Mouse (Mus musculus) gastrocnemius, adult 8-10 months (tissue): ENCODE results near the gene Map2k6. TPM values are rescaled to one million over a fixed set of nuclear protein-coding genes. Genes with fewer than 3 reads are reported as not detected.

ENCODE experiments used
- DNase-seq, 2 experiments: peaks; one replicate each; pipeline ENCODE4 v3.0.0; 2022; ENCODE audit warnings: low spot score in 2 of 2
- total RNA-seq, 4 experiments: library from RNA; stranded (reverse); gene quantifications; 2 replicates each; pipeline ENCODE4 v1.2.4; 2022

Gene Map2k6
- total RNA-seq, 4 experiments from 2014 or later = 37.4 to 48.9 (median 43.0) TPM

DNA sequence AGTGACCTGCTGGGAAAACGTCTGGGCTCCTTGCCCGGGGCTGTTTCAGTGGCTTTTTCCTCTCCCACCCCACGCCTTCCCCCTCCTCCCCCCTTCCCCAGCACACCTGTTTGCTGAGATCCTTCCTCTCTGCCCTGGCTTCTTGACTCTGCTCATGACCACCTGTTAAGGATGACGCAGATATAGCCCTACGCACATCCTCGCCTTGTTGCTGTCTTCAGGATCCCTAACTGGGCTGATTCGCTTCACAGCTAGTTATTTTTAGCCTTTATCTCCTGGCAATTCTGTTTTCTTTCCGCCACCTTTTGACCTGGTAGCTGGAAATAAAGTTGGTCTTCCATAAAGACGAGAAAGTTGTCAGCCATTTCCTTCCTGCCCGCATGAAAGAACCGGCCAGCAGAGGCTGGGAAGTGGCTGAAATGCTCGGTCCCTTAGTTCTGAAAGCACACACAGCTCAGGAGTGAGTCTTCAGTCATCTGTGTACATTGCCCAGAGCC is 152.6 kb downstream of the Map2k6 start:
- DNase-seq = no peak

DNA sequence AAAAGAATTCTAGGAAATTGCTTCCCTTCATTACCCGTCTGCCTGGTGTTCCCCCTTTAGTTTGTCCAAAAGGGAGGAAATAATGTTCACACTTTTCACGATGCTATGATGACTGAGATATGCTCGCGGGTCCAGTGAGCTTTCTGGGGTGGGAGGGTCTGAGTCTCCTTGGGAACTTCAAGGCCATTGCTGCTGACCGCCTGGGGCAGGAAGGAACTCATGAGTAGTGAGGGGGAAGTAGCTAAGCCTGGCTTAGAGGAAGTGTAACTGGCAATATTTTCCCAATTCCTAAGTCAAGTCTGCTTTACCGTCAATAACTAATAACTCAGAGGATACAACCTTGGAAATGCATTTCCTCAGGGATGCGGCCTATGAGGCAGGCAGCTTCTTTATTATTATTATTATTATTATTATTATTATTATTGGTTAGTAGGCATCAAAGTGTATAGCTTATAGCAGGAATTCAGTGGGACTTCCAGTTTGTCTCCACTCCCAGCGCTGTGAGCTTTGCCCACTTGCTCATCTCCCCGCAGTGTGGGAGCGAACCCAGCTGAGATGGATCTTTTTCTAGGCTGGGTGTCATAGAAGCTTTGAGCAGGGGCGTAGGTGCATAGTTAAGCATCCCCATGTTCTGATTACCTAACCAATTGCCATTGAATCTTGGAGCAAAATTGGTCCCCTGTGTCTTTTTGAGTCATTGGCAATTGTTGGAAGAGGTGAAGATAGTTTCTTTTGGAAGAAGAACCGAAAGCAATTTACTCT is 163.6 kb downstream of the Map2k6 start:
- no peak for DNase-seq

GRCm38 (mm10) chr11:110563272-110563671 is 164.3 kb downstream of the Map2k6 start:
- no peak for DNase-seq

DNA sequence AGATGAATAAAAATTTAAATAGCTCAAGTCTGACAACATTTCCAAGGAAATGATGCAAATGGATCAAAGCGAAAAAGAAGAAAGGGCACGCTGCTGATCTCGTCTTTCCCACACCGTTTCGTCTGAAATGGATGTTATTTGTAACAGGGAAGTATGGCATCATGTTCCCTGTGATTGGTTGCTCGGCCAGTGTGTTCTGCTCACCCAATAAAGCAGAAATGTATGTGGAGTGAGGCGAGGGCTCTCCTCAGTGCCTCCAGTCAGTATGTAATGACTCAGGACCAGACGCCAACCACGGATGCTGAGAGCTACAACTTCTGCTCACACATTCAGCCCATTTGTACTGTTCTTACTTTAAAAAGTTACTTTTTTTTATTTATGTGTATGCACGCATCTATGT is 164.9 kb downstream of the Map2k6 start:
- no peak for DNase-seq

DNA sequence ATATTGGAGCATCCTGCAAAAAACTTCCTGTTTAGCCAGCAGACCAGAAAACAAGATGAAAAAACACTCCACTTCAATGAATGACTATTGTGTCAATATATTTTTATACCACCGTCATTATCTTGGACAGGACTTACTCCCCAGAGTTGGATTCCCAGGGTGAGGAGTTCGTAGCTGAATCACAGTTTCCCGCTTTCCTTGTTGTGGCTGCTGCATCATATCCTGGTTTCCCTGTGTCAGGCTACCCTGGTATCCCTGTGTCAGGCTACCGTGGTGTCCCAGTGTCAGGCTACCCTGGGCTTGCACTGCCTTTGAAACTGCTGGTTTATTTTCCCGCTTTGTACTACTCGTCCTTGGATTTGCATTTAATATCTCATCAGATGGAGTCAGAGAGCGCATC is 167.4 kb downstream of the Map2k6 start:
- DNase-seq = no peak

DNA sequence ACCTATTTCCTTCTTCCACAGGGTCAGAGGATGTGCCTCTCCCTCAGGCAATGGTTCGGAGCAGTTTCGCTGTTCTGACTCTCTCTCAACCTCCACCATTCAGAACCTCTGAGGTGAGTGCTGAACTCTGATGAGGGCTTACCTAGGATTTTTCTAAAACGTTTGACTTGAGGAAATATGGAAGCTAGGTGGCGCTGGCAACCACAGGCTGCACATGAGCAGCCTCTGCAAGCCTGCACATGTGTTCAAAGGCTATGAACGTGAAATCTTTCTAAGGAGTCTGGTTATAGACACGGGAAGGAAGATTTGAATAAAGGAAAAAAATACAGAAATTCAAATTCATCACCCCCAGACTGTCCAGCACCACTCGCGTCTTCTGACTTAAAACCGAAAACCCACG is 173.6 kb downstream of the Map2k6 start:
- no peak for DNase-seq

Other genes starting within 250 kb of the Map2k6 start
- 10 to 100 TPM in 1 of 4 experiments, 1 to 10 TPM in 3; 6.8 to 10.3 (median 7.8) TPM for gene Abca9, start 230.9 kb upstream of the Map2k6 start, total RNA-seq
- gene Abca6, start 147.3 kb upstream of the Map2k6 start, total RNA-seq = 1 to 10 TPM; 1.6 to 4.5 (median 3.2) TPM
- gene Abca5, start 61.4 kb upstream of the Map2k6 start, total RNA-seq = 10 to 100 TPM; 11.3 to 16.4 (median 12.1) TPM